In genomic region chr1:33714796-33715195, GRCm38 (mm10) we compare ENCODE assay signal across 10 mouse cellular contexts. TPM values are rescaled to one million over a fixed set of nuclear protein-coding genes. Genes with fewer than 3 reads are reported as not detected.
A peak's percentile ranks its signal among the peaks of the same experiment; 100 is the strongest.
DNase-seq lines count a peak whose midpoint lies in the region; ATAC-seq and TF ChIP-seq lines count a peak whose summit lies in the region.
"Had no signal": no experiment of that assay in that cellular context is flagged by ENCODE, and none has a peak within 500 bp of the region (broad histone marks: within the 10 kb centered on the region; RNA-seq: fewer than 3 reads in every experiment).

No protein-coding gene starts in this region.

- no peaks in the 10 kb centered on the region for H3K4me1 ChIP-seq in kidney, postnatal 0 days (replicated peaks; ENCODE audit: insufficient read depth, low read length)
- H3K4me1 ChIP-seq in hindbrain, embryonic 14.5 days (replicated peaks; ENCODE audit: control insufficient read depth, insufficient read depth, low read length), result no peaks in the 10 kb centered on the region
- 0 out of 2 replicates have a peak, but pooled peaks cover 4% of the 10 kb centered on the region for H3K4me1 ChIP-seq in neural tube, embryonic 15.5 days

- no peak for ATAC-seq in kidney, postnatal 0 days (replicated peaks; ENCODE audit: low FRiP score, low read depth)
- no peak for ATAC-seq in hindbrain, embryonic 14.5 days (ENCODE audit: low FRiP score)
- no peak for ATAC-seq in neural tube, embryonic 15.5 days (ENCODE audit: low FRiP score)
- ATAC-seq in megakaryocyte progenitor cell, adult 5-6 weeks (replicated peaks; ENCODE audit: poor library complexity), result no peak
- no peak for ATAC-seq in erythroid progenitor cell, adult 5-6 weeks (replicated peaks; ENCODE audit: low FRiP score, poor library complexity, severe bottlenecking)

- no peak overlapping the region for H3K4me3 ChIP-seq in kidney, postnatal 0 days (replicated peaks; ENCODE audit: low read depth, low read length)
- H3K4me3 ChIP-seq in hindbrain, embryonic 14.5 days (replicated peaks; ENCODE audit: low read length), result no peak overlapping the region
- no peak overlapping the region for H3K4me3 ChIP-seq in neural tube, embryonic 15.5 days (replicated peaks)

- no peaks in the 10 kb centered on the region for H3K36me3 ChIP-seq in kidney, postnatal 0 days (ENCODE audit: insufficient read depth, low read length)
- no peaks in the 10 kb centered on the region for H3K36me3 ChIP-seq in hindbrain, embryonic 14.5 days (replicated peaks; ENCODE audit: control insufficient read depth, insufficient read depth)
- H3K36me3 ChIP-seq in neural tube, embryonic 15.5 days, result no peaks in the 10 kb centered on the region

- no peak overlapping the region for H3K27ac ChIP-seq in kidney, postnatal 0 days
- H3K27ac ChIP-seq in hindbrain, embryonic 14.5 days, result no peak overlapping the region
- no peak overlapping the region for H3K27ac ChIP-seq in neural tube, embryonic 15.5 days (replicated peaks)
- H3K27ac ChIP-seq: liver, embryonic 14.5 days had no signal

- no peak overlapping the region for H3K4me2 ChIP-seq in kidney, postnatal 0 days (ENCODE audit: low read length)
- H3K4me2 ChIP-seq in hindbrain, embryonic 14.5 days (replicated peaks), result peak overlapping the region; percentile 21; the same call in 1 of the 2 replicates
- peak overlapping the region; percentile 15; the same call in 1 of the 2 replicates for H3K4me2 ChIP-seq in neural tube, embryonic 15.5 days

- TF ChIP-seq CTCF in kidney, postnatal 0 days (IDR thresholded peaks at IDR 0.05; ENCODE audit: low read depth), result no peak

- no peaks in the 10 kb centered on the region for H3K9me3 ChIP-seq in kidney, postnatal 0 days (replicated peaks; ENCODE audit: low read length)
- H3K9me3 ChIP-seq in hindbrain, embryonic 14.5 days (ENCODE audit: control insufficient read depth, low read length), result no peaks in the 10 kb centered on the region
- H3K9me3 ChIP-seq in neural tube, embryonic 15.5 days (replicated peaks), result no peaks in the 10 kb centered on the region

- no peaks in the 10 kb centered on the region for H3K27me3 ChIP-seq in kidney, postnatal 0 days (ENCODE audit: insufficient read depth, low read length)
- no peaks in the 10 kb centered on the region for H3K27me3 ChIP-seq in hindbrain, embryonic 14.5 days (ENCODE audit: control insufficient read depth, insufficient read depth, low read length)
- H3K27me3 ChIP-seq in neural tube, embryonic 15.5 days (replicated peaks), result no peaks in the 10 kb centered on the region

- DNase-seq in kidney, postnatal 0 days (ENCODE audit: low spot score), result peak; percentile 62
- DNase-seq in kidney, postnatal 14 days, result no peak
- DNase-seq in embryo, embryonic 9.5 days (ENCODE audit: extremely low spot score), result peak; percentile 50
- DNase-seq in hindbrain, embryonic 14.5 days (ENCODE audit: low spot score), result no peak
- no peak for DNase-seq in Muller cell, postnatal 12 days (ENCODE audit: inconsistent ontology term)
- DNase-seq: kidney, postnatal 36 days had no signal

- H3K9ac ChIP-seq in kidney, postnatal 0 days (ENCODE audit: low read depth, low read length), result no peak overlapping the region
- no peak overlapping the region for H3K9ac ChIP-seq in hindbrain, embryonic 14.5 days
- H3K9ac ChIP-seq in neural tube, embryonic 15.5 days (replicated peaks), result no peak overlapping the region
- H3K9ac ChIP-seq: liver, embryonic 14.5 days had no signal

- 3% methylated on average over 10 of the region's 10 CpGs for WGBS in kidney, postnatal 0 days
- WGBS in hindbrain, embryonic 14.5 days, result 8% methylated on average over 10 of the region's 10 CpGs
- 6% methylated on average over 10 of the region's 10 CpGs for WGBS in neural tube, embryonic 15.5 days

RNA-seq across cellular contexts. Expression of gene Rab23, which starts 4.9 kb away (rescaled TPM):
- 17.9 and 18.4 TPM in 2 replicates for polyA plus RNA-seq in kidney, postnatal 0 days (2015; fragmentation: Nextera tagmentation; extraction: Ambion mirVana)
- 27.9 and 28.8 TPM in 2 replicates for polyA plus RNA-seq in hindbrain, embryonic 14.5 days (2014; fragmentation: Nextera tagmentation; extraction: Ambion mirVana)
- polyA plus RNA-seq in neural tube, embryonic 15.5 days (2015; fragmentation: Nextera tagmentation; extraction: Ambion mirVana), result 31.1 and 32.4 TPM in 2 replicates
- total RNA-seq in megakaryocyte progenitor cell, adult 5-6 weeks (2015), result 3.3 and 7.1 TPM in 2 replicates
- 1.1 and 3.0 TPM in 2 replicates for total RNA-seq in megakaryocyte progenitor cell, adult 5-6 weeks (2017)
- total RNA-seq in erythroid progenitor cell, adult 5-6 weeks (2015; ENCODE audit: low replicate concordance), result 1.7 and 3.6 TPM in 2 replicates
- 4.0 and 8.9 TPM in 2 replicates for total RNA-seq in erythroid progenitor cell, adult 5-6 weeks (2017; ENCODE audit: low replicate concordance)

RNA-seq across cellular contexts. Expression of gene Bag2, which starts 42.8 kb away (rescaled TPM):
- 76.9 and 81.0 TPM in 2 replicates for polyA plus RNA-seq in kidney, postnatal 0 days (2015; fragmentation: Nextera tagmentation; extraction: Ambion mirVana)
- 22.6 and 25.5 TPM in 2 replicates for polyA plus RNA-seq in hindbrain, embryonic 14.5 days (2014; fragmentation: Nextera tagmentation; extraction: Ambion mirVana)
- polyA plus RNA-seq in neural tube, embryonic 15.5 days (2015; fragmentation: Nextera tagmentation; extraction: Ambion mirVana), result 24.2 and 29.9 TPM in 2 replicates
- total RNA-seq in megakaryocyte progenitor cell, adult 5-6 weeks (2015), result 26.9 and 37.3 TPM in 2 replicates
- total RNA-seq in megakaryocyte progenitor cell, adult 5-6 weeks (2017), result 26.0 and 26.3 TPM in 2 replicates
- total RNA-seq in erythroid progenitor cell, adult 5-6 weeks (2015; ENCODE audit: low replicate concordance), result 25.9 and 37.7 TPM in 2 replicates
- 33.9 and 59.6 TPM in 2 replicates for total RNA-seq in erythroid progenitor cell, adult 5-6 weeks (2017; ENCODE audit: low replicate concordance)

RNA-seq across cellular contexts. Expression of gene Prim2, which starts 45.2 kb away (rescaled TPM):
- polyA plus RNA-seq in kidney, postnatal 0 days (2015; fragmentation: Nextera tagmentation; extraction: Ambion mirVana), result 16.1 and 21.1 TPM in 2 replicates
- 20.6 and 23.4 TPM in 2 replicates for polyA plus RNA-seq in hindbrain, embryonic 14.5 days (2014; fragmentation: Nextera tagmentation; extraction: Ambion mirVana)
- 21.3 and 28.0 TPM in 2 replicates for polyA plus RNA-seq in neural tube, embryonic 15.5 days (2015; fragmentation: Nextera tagmentation; extraction: Ambion mirVana)
- 76.3 and 79.8 TPM in 2 replicates for total RNA-seq in megakaryocyte progenitor cell, adult 5-6 weeks (2015)
- total RNA-seq in megakaryocyte progenitor cell, adult 5-6 weeks (2017), result 88.4 and 90.3 TPM in 2 replicates
- 62.5 and 83.6 TPM in 2 replicates for total RNA-seq in erythroid progenitor cell, adult 5-6 weeks (2015; ENCODE audit: low replicate concordance)
- total RNA-seq in erythroid progenitor cell, adult 5-6 weeks (2017; ENCODE audit: low replicate concordance), result 84.2 and 84.9 TPM in 2 replicates

Comparison
In these comparisons a context has a peak if more than half of its experiments do, and no peak if none do; other contexts are left out.
1. DNase-seq: peak in kidney, postnatal 0 days (single experiment) and embryo, embryonic 9.5 days (single experiment); none in kidney, postnatal 14 days (single experiment), hindbrain, embryonic 14.5 days (single experiment) and Muller cell, postnatal 12 days (single experiment).